Mouse (Mus musculus) lung, embryonic 15.5 days (tissue): ENCODE results near the gene Zdhhc14. TPM values are rescaled to one million over a fixed set of nuclear protein-coding genes. Genes with fewer than 3 reads are reported as not detected.

Experiments
- ATAC-seq: fragments of 200-750 bp; cut with Nextera tagmentation; 2 replicates; pipeline ENCODE4 v1.8.0; 2017; ENCODE audit warnings: moderate number of reproducible peaks, borderline replicate concordance; ENCODE audit not compliant: low FRiP score, low TSS enrichment; ENCODE audit errors: extremely low read depth
- H3K27ac ChIP-seq: fragments of 300-500 bp; sonication (generic); 2 replicates; pipeline ENCODE4 v1.5.1; 2015; ENCODE audit warnings: moderate library complexity, mild to moderate bottlenecking, inconsistent platforms
- H3K27me3 ChIP-seq: fragments of 300-500 bp; sonication (generic); 2 replicates; pipeline ENCODE4 v1.6.1; 2015; ENCODE audit warnings: inconsistent platforms
- H3K36me3 ChIP-seq: fragments of 300-500 bp; sonication (generic); 2 replicates; pipeline ENCODE4 v1.6.1; 2015; ENCODE audit warnings: inconsistent platforms
- H3K4me1 ChIP-seq: fragments of 300-500 bp; sonication (generic); 2 replicates; pipeline ENCODE4 v1.6.1; 2015; ENCODE audit warnings: inconsistent platforms
- H3K4me2 ChIP-seq: fragments of 300-500 bp; sonication (generic); 2 replicates; pipeline ENCODE4 v1.6.1; 2015; ENCODE audit warnings: inconsistent platforms, mild to moderate bottlenecking, moderate library complexity
- H3K4me3 ChIP-seq: fragments of 300-500 bp; sonication (generic); 2 replicates; pipeline ENCODE4 v1.5.1; 2015; ENCODE audit warnings: mild to moderate bottlenecking, inconsistent platforms
- H3K9ac ChIP-seq: fragments of 300-500 bp; sonication (generic); 2 replicates; pipeline ENCODE4 v1.6.1; 2015; ENCODE audit warnings: inconsistent platforms
- H3K9me3 ChIP-seq: fragments of 300-500 bp; sonication (generic); 2 replicates; pipeline ENCODE4 v1.6.1; 2016; ENCODE audit warnings: inconsistent platforms
- WGBS: fragments of 180-500 bp; shearing (Covaris S2); methylation state at CpG from one replicate; pipeline ENCODE4 v1.1.7; 2015; 5-methylcytosine and 5-hydroxymethylcytosine counted together
- polyA plus RNA-seq: library from polyadenylated mRNA; unstranded; fragments of >200 nt; fragmentation: Nextera tagmentation; extraction: Ambion mirVana; gene quantifications from 2 replicates; pipeline ENCODE4 v1.2.1, GENCODE M21; 2015

Zdhhc14 gene
- polyA plus RNA-seq, 1 experiment from 2014 or later = 1.2 TPM

- Histone ChIP-seq H3K27ac (no peak overlapping the region), H3K9me3 (no peaks in the 10 kb centered on the region), H3K9ac (no peak overlapping the region), H3K4me2 (no peak overlapping the region), H3K4me1 (no peaks in the 10 kb centered on the region), H3K27me3 (no peaks in the 10 kb centered on the region), H3K36me3 (no peaks in the 10 kb centered on the region), H3K4me3 (no peak overlapping the region)
- ATAC-seq = no peak
- 83% methylated on average over 4 of the region's 4 CpGs for WGBS
These were observed 159.2 kb downstream of the Zdhhc14 start for GRCm38 (mm10) chr17:5651551-5651950.

GRCm38 (mm10) chr17:5653981-5654380, 161.6 kb downstream of the Zdhhc14 start:
- Histone ChIP-seq H3K4me1 (no peaks in the 10 kb centered on the region), H3K9me3 (no peaks in the 10 kb centered on the region), H3K9ac (no peak overlapping the region), H3K36me3 (no peaks in the 10 kb centered on the region), H3K27me3 (no peaks in the 10 kb centered on the region), H3K4me2 (no peak overlapping the region), H3K4me3 (no peak overlapping the region), H3K27ac (no peak overlapping the region)
- WGBS = 73% methylated on average over 9 of the region's 9 CpGs
- ATAC-seq = no peak

- no peaks in the 10 kb centered on the region for H3K27me3 ChIP-seq
- no peaks in the 10 kb centered on the region for H3K9me3 ChIP-seq
- H3K4me1 ChIP-seq = no peaks in the 10 kb centered on the region
- no peak overlapping the region for H3K4me2 ChIP-seq
- H3K36me3 ChIP-seq = no peaks in the 10 kb centered on the region
- no peak for ATAC-seq
- WGBS = 87% methylated on average over 4 of the region's 4 CpGs
- no peak overlapping the region for H3K27ac ChIP-seq
- no peak overlapping the region for H3K9ac ChIP-seq
- no peak overlapping the region for H3K4me3 ChIP-seq
These were observed 163.2 kb downstream of the Zdhhc14 start for GRCm38 (mm10) chr17:5655536-5655935.

DNA sequence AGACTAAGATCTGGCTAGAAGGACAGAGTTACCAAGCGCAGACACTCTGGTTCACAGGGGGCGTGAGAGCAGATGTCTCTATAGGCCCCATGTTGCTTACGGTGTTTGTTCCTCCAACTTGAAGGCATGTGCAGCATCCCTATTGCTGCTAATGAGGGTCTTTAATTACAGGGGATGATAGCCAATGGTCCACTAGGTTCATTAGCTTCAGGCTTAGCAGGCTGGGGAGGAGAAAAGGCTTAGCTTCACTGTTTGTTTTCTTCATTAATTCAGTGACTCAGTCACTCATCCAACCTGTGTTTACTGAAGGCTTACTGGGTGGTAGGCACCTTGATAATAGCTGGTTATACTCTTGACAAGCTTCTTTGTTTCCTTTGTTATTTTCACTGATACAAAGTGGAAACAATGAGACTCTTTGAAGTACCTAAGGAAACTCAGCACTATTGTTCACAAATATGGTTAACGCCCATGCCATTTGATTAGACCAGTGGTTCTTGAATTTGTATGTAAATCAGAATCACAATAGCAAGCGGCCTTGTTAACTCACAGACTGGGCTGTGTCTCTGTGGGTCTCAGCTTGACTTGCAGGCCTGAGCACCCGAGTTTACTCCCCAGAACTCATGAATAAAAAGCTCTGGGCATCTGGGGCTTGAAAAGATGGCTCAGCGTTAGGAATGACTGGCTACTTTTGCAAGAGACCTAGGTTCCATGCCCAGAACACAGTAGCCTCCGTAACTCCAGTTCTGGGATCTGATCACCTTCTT, 168.1 kb downstream of the Zdhhc14 start:
- Histone ChIP-seq H3K27me3 (no peaks in the 10 kb centered on the region), H3K9ac (no peak overlapping the region), H3K4me3 (no peak overlapping the region), H3K9me3 (no peaks in the 10 kb centered on the region), H3K4me2 (no peak overlapping the region), H3K4me1 (no peaks in the 10 kb centered on the region), H3K27ac (no peak overlapping the region), H3K36me3 (no peaks in the 10 kb centered on the region)
- 63% methylated on average over 8 of the region's 8 CpGs for WGBS
- ATAC-seq = no peak

DNA sequence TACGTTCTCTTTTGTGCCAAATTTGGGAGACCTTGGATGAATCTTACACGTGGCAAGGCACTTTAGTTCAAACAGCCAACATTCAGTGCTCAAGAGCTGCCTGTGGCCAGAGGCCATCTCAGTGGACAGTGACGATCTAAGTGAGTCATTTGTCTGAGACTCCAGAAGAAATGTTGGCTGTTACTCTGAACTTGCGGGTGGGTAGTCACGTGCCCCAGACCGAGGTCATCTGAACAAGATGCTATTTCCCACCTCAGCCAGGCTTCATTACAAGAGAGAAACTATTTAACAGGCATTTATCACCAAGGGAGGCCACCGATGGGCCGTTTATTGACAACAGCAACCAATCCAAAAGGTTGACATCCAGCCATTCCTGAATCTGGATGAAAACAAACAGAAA, 174.3 kb downstream of the Zdhhc14 start:
- ATAC-seq = no peak
- no peaks in the 10 kb centered on the region for H3K36me3 ChIP-seq
- H3K4me2 ChIP-seq = no peak overlapping the region
- no peak overlapping the region for H3K4me3 ChIP-seq
- 69% methylated on average over 8 of the region's 8 CpGs for whole genome bisulfite sequencing
- no peak overlapping the region for H3K27ac ChIP-seq
- H3K9ac ChIP-seq = no peak overlapping the region
- no peaks in the 10 kb centered on the region for H3K9me3 ChIP-seq
- no peaks in the 10 kb centered on the region for H3K4me1 ChIP-seq
- no peaks in the 10 kb centered on the region for H3K27me3 ChIP-seq

DNA sequence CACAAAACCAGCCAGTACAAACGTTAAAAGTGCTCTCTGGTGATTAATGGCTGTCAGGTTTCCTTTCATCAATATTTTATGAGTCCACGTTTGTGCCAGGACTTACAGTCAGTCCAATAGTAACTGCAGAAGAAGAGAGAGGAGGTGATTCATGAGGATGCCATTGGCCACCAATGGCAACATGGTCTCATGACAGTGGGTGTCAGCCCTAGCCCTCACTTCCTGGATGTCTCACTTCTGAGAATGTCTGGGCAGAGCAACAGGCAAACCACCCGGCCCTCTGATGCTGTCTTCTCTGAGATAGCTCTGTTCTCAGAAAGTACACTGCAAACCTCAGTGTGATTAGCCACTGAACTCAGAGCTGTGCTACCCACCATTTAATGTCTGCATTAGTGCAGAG, 176.1 kb downstream of the Zdhhc14 start:
- no peaks in the 10 kb centered on the region for H3K36me3 ChIP-seq
- no peak overlapping the region for H3K9ac ChIP-seq
- H3K27me3 ChIP-seq = no peaks in the 10 kb centered on the region
- H3K27ac ChIP-seq = no peak overlapping the region
- ATAC-seq = no peak
- no peak overlapping the region for H3K4me3 ChIP-seq
- no peaks in the 10 kb centered on the region for H3K4me1 ChIP-seq
- no peaks in the 10 kb centered on the region for H3K9me3 ChIP-seq
- no peak overlapping the region for H3K4me2 ChIP-seq
- 30% methylated on average over 3 of the region's 3 CpGs for WGBS

DNA sequence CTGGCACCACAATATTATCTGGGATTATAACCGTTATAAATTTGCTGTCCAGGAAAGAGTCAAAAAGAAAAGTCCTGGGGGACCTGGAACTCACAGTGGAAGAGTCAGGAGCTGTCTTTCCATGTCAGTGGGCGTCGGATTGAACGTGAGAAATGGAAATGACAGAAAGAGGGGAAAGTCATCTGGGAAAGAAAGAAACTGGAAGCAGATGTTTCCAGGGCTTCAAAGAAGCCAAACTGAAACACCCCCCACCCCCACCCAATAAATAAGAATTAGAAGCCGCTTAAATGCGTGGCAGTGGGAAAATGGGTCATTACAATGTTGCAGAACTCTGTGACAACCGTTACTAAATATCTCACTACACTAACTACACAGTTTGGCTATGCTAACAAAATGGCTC, 176.6 kb downstream of the Zdhhc14 start:
- Histone ChIP-seq H3K27me3 (no peaks in the 10 kb centered on the region), H3K4me1 (no peaks in the 10 kb centered on the region), H3K36me3 (no peaks in the 10 kb centered on the region), H3K9me3 (no peaks in the 10 kb centered on the region), H3K4me2 (no peak overlapping the region), H3K4me3 (no peak overlapping the region), H3K27ac (no peak overlapping the region), H3K9ac (no peak overlapping the region)
- 60% methylated on average over 7 of the region's 7 CpGs for WGBS
- no peak for ATAC-seq

DNA sequence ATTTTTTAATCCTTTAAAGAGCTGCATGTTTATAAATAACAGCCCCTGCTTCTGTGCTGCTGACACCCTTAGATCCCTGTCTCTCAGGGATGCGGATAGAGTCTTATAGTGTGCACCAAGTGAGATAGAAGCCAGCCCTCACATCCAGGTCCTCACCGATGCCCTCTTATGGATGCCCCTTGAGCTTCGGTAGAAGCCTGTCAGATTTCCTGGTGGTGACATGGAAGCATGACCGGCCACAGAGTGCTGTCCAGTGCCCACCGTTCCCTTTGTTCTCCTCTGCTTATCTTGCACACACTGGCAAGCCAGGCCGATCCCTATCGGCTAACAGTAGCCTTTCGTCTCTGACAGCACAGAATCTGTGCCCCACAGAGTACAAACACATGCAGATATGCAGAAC, 183.6 kb downstream of the Zdhhc14 start:
- Histone ChIP-seq H3K4me1 (no peaks in the 10 kb centered on the region), H3K9ac (no peak overlapping the region), H3K4me2 (no peak overlapping the region), H3K4me3 (no peak overlapping the region), H3K27ac (no peak overlapping the region), H3K27me3 (no peaks in the 10 kb centered on the region), H3K36me3 (no peaks in the 10 kb centered on the region), H3K9me3 (no peaks in the 10 kb centered on the region)
- 59% methylated on average over 8 of the region's 8 CpGs for WGBS
- ATAC-seq = no peak

DNA sequence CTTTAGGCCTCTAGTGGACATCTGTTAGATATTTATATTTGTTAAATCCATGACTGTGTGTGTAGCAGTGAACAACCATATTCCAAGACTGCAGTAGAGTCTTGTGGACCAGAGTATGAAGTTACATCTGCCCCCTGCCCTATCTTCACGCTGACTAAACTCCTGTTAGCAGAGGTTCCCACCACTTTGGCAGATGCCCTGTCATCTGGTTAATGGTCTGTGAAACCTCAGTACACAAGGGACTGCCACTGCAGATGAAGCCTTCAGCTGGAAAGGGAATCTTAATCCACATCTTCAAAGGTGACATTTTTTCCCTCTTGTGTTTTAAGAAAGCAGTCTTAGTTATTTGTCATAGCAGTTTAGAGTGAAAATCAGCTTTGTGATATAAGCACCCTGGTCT, 187.0 kb downstream of the Zdhhc14 start:
- ATAC-seq = no peak
- no peaks in the 10 kb centered on the region for H3K36me3 ChIP-seq

GRCm38 (mm10) chr17:5685324-5685723, 193.0 kb downstream of the Zdhhc14 start:
- no peaks in the 10 kb centered on the region for H3K9me3 ChIP-seq
- no peak for ATAC-seq
- no peak overlapping the region for H3K4me2 ChIP-seq
- 92% methylated on average over 7 of the region's 7 CpGs for WGBS
- H3K27me3 ChIP-seq = no peaks in the 10 kb centered on the region
- no peaks in the 10 kb centered on the region for H3K36me3 ChIP-seq
- no peak overlapping the region for H3K4me3 ChIP-seq
- no peak overlapping the region for H3K9ac ChIP-seq
- H3K4me1 ChIP-seq = peaks cover 8% of the 10 kb centered on the region
- no peak overlapping the region for H3K27ac ChIP-seq

More for the DNA sequence above, 187.0 kb downstream of the Zdhhc14 start:
- Histone ChIP-seq H3K9me3 (no peaks in the 10 kb centered on the region), H3K4me1 (no peaks in the 10 kb centered on the region), H3K4me2 (no peak overlapping the region), H3K9ac (no peak overlapping the region), H3K27ac (no peak overlapping the region), H3K27me3 (no peaks in the 10 kb centered on the region), H3K4me3 (no peak overlapping the region)
- 46% methylated on average over 1 of the region's 1 CpGs for WGBS

DNA sequence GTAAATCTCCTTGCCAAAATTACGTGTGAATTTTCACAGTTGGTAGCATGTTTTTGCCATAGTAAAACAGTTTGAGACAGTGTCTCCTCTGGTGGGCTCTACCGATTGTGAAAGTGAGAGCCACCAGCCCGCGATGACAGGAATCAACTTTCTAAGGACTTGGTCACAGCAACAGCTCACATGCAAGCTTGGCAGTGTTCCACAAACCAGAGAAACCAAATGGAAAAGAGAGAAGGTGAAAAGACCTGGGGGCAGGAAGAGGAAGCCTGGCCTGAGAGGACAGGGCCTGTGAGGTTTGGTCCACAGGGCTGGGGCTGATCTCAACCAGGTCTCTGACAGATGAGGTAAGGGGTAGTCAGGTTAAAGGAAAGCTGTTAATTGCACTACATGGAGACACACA, 195.5 kb downstream of the Zdhhc14 start:
- Histone ChIP-seq H3K27me3 (no peaks in the 10 kb centered on the region), H3K4me2 (no peak overlapping the region), H3K36me3 (no peaks in the 10 kb centered on the region), H3K4me3 (no peak overlapping the region), H3K9me3 (no peaks in the 10 kb centered on the region), H3K4me1 (peaks cover 16% of the 10 kb centered on the region), H3K27ac (no peak overlapping the region), H3K9ac (no peak overlapping the region)
- no peak for ATAC-seq
- WGBS = 64% methylated on average over 4 of the region's 4 CpGs

- Histone ChIP-seq H3K27me3 (no peaks in the 10 kb centered on the region), H3K9me3 (no peaks in the 10 kb centered on the region), H3K4me3 (no peak overlapping the region), H3K4me2 (no peak overlapping the region), H3K9ac (no peak overlapping the region), H3K36me3 (no peaks in the 10 kb centered on the region), H3K27ac (no peak overlapping the region), H3K4me1 (peaks cover 19% of the 10 kb centered on the region)
- ATAC-seq = no peak
- whole genome bisulfite sequencing = 66% methylated on average over 2 of the region's 2 CpGs
These were observed 195.9 kb downstream of the Zdhhc14 start for GRCm38 (mm10) chr17:5688222-5688621.

DNA sequence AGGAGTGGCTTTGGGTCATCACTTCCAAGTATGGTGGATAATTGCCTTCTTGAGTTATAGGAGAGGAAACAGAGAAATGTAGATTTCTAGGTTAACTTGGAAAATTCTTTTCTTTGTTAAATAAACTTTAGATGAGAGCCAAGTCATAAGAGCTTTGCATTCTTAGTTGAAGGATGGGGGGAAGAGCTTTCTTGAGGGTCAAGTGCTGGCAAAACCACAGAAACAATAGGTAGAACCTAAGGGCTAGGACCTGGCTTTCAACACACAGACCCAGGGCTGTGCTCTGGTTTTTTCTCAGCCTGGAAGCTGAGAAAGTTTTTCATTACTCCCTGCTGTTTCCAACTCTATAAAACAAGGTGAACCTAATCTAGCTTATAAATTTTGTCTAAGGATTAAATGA, 196.3 kb downstream of the Zdhhc14 start:
- Histone ChIP-seq H3K4me1 (peaks cover 22% of the 10 kb centered on the region), H3K9ac (no peak overlapping the region), H3K36me3 (no peaks in the 10 kb centered on the region), H3K4me3 (no peak overlapping the region), H3K9me3 (no peaks in the 10 kb centered on the region), H3K4me2 (no peak overlapping the region), H3K27ac (no peak overlapping the region), H3K27me3 (no peaks in the 10 kb centered on the region)
- no peak for ATAC-seq
